Mouse (Mus musculus) gastrocnemius, postnatal 14 days (tissue): ENCODE measurements around the gene Gmfb. TPM values are rescaled to one million over a fixed set of nuclear protein-coding genes. Genes with fewer than 3 reads are reported as not detected.

ENCODE experiments used
- DNase-seq: peaks from one replicate; pipeline ENCODE4 v3.0.0; 2021; ENCODE audit warnings: mixed read lengths
- intact Hi-C: fragments of 180-260 bp; cut with DNase I; formaldehyde crosslinking; loops from one replicate; pipeline ENCODE4 v1.15.1; 2025; ENCODE audit warnings: low total_unique reads
- total RNA-seq, 2 experiments: library from RNA; stranded (reverse); gene quantifications; 2 replicates each; pipeline ENCODE4 v1.2.3; 2021

Gmfb gene
- total RNA-seq, 2 experiments from 2014 or later, result 24.7 to 27.9 TPM

GRCm38 (mm10) chr14:46759970-46760354 lies 62.1 kb downstream of the Gmfb start:
- intact Hi-C loops, result no loop called here

More at GRCm38 (mm10) chr14:46759970-46760354, 62.1 kb downstream of the Gmfb start:
- DNase-seq, result no peak

Other genes starting within 250 kb of the Gmfb start
- 1 to 10 TPM; 2.1 to 2.8 TPM for gene Cdkn3, start 61.7 kb downstream of the Gmfb start, total RNA-seq
- gene Cnih1, start 33.8 kb downstream of the Gmfb start, total RNA-seq, result 10 to 100 TPM; 48.8 to 52.7 TPM
- gene Cgrrf1, start 9.9 kb upstream of the Gmfb start, total RNA-seq, result 10 to 100 TPM; 38.2 to 39.0 TPM
- 10 to 100 TPM; 29.2 to 42.4 TPM for gene Samd4, start 60.6 kb upstream of the Gmfb start, total RNA-seq